Mouse (Mus musculus) erythroblast, embryonic 14.5 days (primary cell): ENCODE results near the gene Map4k5. TPM values are rescaled to one million over a fixed set of nuclear protein-coding genes. Genes with fewer than 3 reads are reported as not detected.

ENCODE experiments used
- H3K27me3 ChIP-seq: 2 replicates; pipeline ENCODE4 v1.6.1; 2012; ENCODE audit warnings: inconsistent platforms; ENCODE audit not compliant: control insufficient read depth
- H3K36me3 ChIP-seq: 2 replicates; pipeline ENCODE4 v1.6.1; 2012; ENCODE audit warnings: mild to moderate bottlenecking, inconsistent platforms; ENCODE audit not compliant: control insufficient read depth
- H3K4me1 ChIP-seq: 2 replicates; pipeline ENCODE4 v1.6.1; 2012; ENCODE audit warnings: inconsistent platforms; ENCODE audit not compliant: control insufficient read depth
- H3K4me3 ChIP-seq: replicated peaks from 2 replicates; pipeline ENCODE3; 2012; ENCODE audit warnings: moderate library complexity, mild to moderate bottlenecking, inconsistent platforms
- H3K9me3 ChIP-seq: 2 replicates; pipeline ENCODE4 v1.6.1; 2012; ENCODE audit warnings: low read length, inconsistent platforms, mixed read lengths; ENCODE audit not compliant: control insufficient read depth
- GATA1 ChIP-seq: IDR thresholded peaks from 2 replicates; pipeline ENCODE4 v1.6.1; 2012; ENCODE audit warnings: low read length, inconsistent platforms, mixed read lengths
- TAL1 ChIP-seq: IDR thresholded peaks from 3 replicates; pipeline ENCODE4 v1.6.1; 2012; ENCODE audit warnings: low read length, inconsistent platforms, mixed read lengths
- polyA plus RNA-seq: library from polyadenylated mRNA; stranded (reverse); fragments of >175 nt; gene quantifications from 2 replicates; pipeline ENCODE4 v1.2.3, GENCODE M21; 2012

The Map4k5 gene
- polyA plus RNA-seq, 1 experiment, result 2.0 TPM

DNA sequence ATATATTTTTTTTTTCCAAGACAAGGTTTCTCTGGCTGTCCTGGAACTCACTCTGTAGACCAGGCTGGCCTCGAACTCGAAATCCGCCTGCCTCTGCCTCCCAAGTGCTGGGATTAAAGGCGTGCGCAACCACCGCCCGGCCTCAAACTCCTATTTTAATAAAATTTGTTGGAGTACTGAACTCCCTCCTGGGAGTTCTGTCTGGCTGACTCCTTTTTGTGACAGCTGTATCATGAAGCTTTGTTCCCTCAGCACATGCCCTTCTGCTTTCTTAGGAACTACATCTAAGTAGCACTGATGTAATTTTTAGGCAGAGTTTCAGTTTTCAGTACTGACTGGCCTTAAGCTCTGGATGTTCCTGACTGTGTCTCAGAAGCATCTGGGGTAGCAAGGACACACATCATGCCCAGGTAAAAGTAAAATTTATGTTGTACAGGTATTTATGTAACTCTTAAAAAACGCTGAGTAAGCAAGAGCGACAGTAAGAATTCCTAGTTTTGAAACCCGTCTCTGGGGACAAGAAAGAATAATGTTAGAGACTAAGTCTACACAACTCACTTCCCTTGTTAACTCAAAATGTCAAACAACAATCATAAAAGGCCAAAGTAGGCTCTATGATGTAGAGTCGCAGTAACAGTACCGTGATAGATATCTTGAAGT lies 37.2 kb downstream of the Map4k5 start:
- H3K4me1 ChIP-seq, result peaks cover 58% of the 10 kb centered on the region
- H3K27me3 ChIP-seq, result no peaks in the 10 kb centered on the region
- H3K9me3 ChIP-seq, result no peaks in the 10 kb centered on the region
- peaks cover 78% of the 10 kb centered on the region for H3K36me3 ChIP-seq
- no peak overlapping the region for H3K4me3 ChIP-seq
- no peak for TF ChIP-seq TAL1
- TF ChIP-seq GATA1, result no peak

- Histone ChIP-seq H3K9me3 (no peaks in the 10 kb centered on the region), H3K27me3 (no peaks in the 10 kb centered on the region), H3K4me3 (no peak overlapping the region), H3K4me1 (peaks cover 43% of the 10 kb centered on the region), H3K36me3 (peaks cover 87% of the 10 kb centered on the region)
- TF ChIP-seq TAL1 (no peak), GATA1 (no peak)
These were observed 39.1 kb downstream of the Map4k5 start for GRCm38 (mm10) chr12:69853942-69854341.

GRCm38 (mm10) chr12:69853387-69853786 lies 39.6 kb downstream of the Map4k5 start:
- Histone ChIP-seq H3K27me3 (no peaks in the 10 kb centered on the region), H3K9me3 (no peaks in the 10 kb centered on the region), H3K36me3 (peaks cover 90% of the 10 kb centered on the region), H3K4me3 (no peak overlapping the region), H3K4me1 (peaks cover 38% of the 10 kb centered on the region)
- TF ChIP-seq TAL1 (no peak), GATA1 (no peak)

- Histone ChIP-seq H3K4me3 (no peak overlapping the region), H3K36me3 (peaks cover 90% of the 10 kb centered on the region), H3K9me3 (no peaks in the 10 kb centered on the region), H3K27me3 (no peaks in the 10 kb centered on the region), H3K4me1 (peaks cover 27% of the 10 kb centered on the region)
- TF ChIP-seq GATA1, result no peak
These were observed 40.7 kb downstream of the Map4k5 start for GRCm38 (mm10) chr12:69852288-69852687.

- H3K27me3 ChIP-seq, result no peaks in the 10 kb centered on the region
- no peak for TF ChIP-seq GATA1
- H3K36me3 ChIP-seq, result peaks cover 97% of the 10 kb centered on the region
- H3K9me3 ChIP-seq, result no peaks in the 10 kb centered on the region
- H3K4me1 ChIP-seq, result peaks cover 14% of the 10 kb centered on the region
- no peak overlapping the region for H3K4me3 ChIP-seq
These were observed 44.7 kb downstream of the Map4k5 start for GRCm38 (mm10) chr12:69848083-69848878.

DNA sequence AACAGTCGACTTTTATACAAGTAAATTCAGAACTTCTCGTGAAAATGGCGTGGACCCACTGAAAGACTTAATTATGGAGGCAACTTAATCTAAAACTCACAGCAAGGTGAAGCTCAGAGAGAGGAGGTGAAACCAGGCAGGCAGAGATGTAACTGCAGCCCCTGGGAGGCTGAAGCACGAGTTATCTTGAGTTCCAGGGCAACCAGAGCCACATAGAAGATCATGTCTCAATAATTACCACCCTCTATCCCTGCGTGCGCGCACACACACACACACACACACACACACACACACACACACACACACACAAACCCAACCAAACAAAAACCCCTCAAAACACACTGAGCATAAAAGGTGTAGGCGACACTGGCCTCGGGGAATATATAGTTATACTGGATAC lies 46.5 kb downstream of the Map4k5 start:
- TF ChIP-seq TAL1 (no peak), GATA1 (no peak)
- Histone ChIP-seq H3K27me3 (no peaks in the 10 kb centered on the region), H3K36me3 (peaks cover 97% of the 10 kb centered on the region), H3K4me1 (peaks cover 9% of the 10 kb centered on the region), H3K9me3 (no peaks in the 10 kb centered on the region), H3K4me3 (no peak overlapping the region)

GRCm38 (mm10) chr12:69845722-69846121 lies 47.3 kb downstream of the Map4k5 start:
- Histone ChIP-seq H3K36me3 (peaks cover 97% of the 10 kb centered on the region), H3K4me3 (no peak overlapping the region), H3K9me3 (no peaks in the 10 kb centered on the region), H3K4me1 (peaks cover 9% of the 10 kb centered on the region), H3K27me3 (no peaks in the 10 kb centered on the region)
- TF ChIP-seq TAL1, result no peak
- TF ChIP-seq GATA1, result no peak

- peaks cover 13% of the 10 kb centered on the region for H3K4me1 ChIP-seq
- H3K27me3 ChIP-seq, result no peaks in the 10 kb centered on the region
- TF ChIP-seq TAL1 (no peak), GATA1 (no peak)
- H3K9me3 ChIP-seq, result no peaks in the 10 kb centered on the region
- H3K36me3 ChIP-seq, result peaks cover 100% of the 10 kb centered on the region
- no peak overlapping the region for H3K4me3 ChIP-seq
These were observed 49.2 kb downstream of the Map4k5 start for GRCm38 (mm10) chr12:69843531-69844445.

- Histone ChIP-seq H3K27me3 (no peaks in the 10 kb centered on the region), H3K9me3 (no peaks in the 10 kb centered on the region), H3K4me1 (peaks cover 7% of the 10 kb centered on the region), H3K4me3 (no peak overlapping the region), H3K36me3 (peaks cover 100% of the 10 kb centered on the region)
- TF ChIP-seq TAL1 (no peak), GATA1 (no peak)
These were observed 54.6 kb downstream of the Map4k5 start for GRCm38 (mm10) chr12:69838376-69838775.
